Mouse (Mus musculus): Measurements from ENCODE around the gene Ptpn20. TPM values are rescaled to one million over a fixed set of nuclear protein-coding genes. Genes with fewer than 3 reads are reported as not detected.

Ptpn20 gene
- polyA plus RNA-seq, 1 experiment, result 0.11 TPM

GRCm38 (mm10) chr14:33632790-33633372, 43.9 kb downstream of the Ptpn20 start:
- DNase-seq (ENCODE audit: low read depth), result peak; percentile 67
- TF ChIP-seq POLR2A (IDR thresholded peaks at IDR 0.05; ENCODE audit: borderline replicate concordance, extremely low read depth, insufficient read depth, insufficient read length, poor library complexity, severe bottlenecking) (no peak), CTCF (IDR thresholded peaks at IDR 0.05; ENCODE audit: borderline replicate concordance, extremely low read depth, insufficient read depth, insufficient read length) (peak; percentile 67; the same call in 1 of the 2 replicates)

- TF ChIP-seq POLR2A (IDR thresholded peaks at IDR 0.05; ENCODE audit: borderline replicate concordance, extremely low read depth, insufficient read depth, insufficient read length, poor library complexity, severe bottlenecking), result no peak
- no peak for TF ChIP-seq CTCF (IDR thresholded peaks at IDR 0.05; ENCODE audit: borderline replicate concordance, extremely low read depth, insufficient read depth, insufficient read length)
These were observed 45.3 kb downstream of the Ptpn20 start for GRCm38 (mm10) chr14:33634354-33634753.

GRCm38 (mm10) chr14:33634774-33635173, 45.8 kb downstream of the Ptpn20 start:
- TF ChIP-seq CTCF (IDR thresholded peaks at IDR 0.05; ENCODE audit: borderline replicate concordance, extremely low read depth, insufficient read depth, insufficient read length), result no peak
- no peak for TF ChIP-seq POLR2A (IDR thresholded peaks at IDR 0.05; ENCODE audit: borderline replicate concordance, extremely low read depth, insufficient read depth, insufficient read length, poor library complexity, severe bottlenecking)
- DNase-seq (ENCODE audit: low read depth), result no peak

More at GRCm38 (mm10) chr14:33634354-33634753, 45.3 kb downstream of the Ptpn20 start:
- no peak for DNase-seq (ENCODE audit: low read depth)

GRCm38 (mm10) chr14:33639357-33639756, 50.4 kb downstream of the Ptpn20 start:
- DNase-seq (ENCODE audit: low read depth), result peak; percentile 15
- TF ChIP-seq POLR2A (IDR thresholded peaks at IDR 0.05; ENCODE audit: borderline replicate concordance, extremely low read depth, insufficient read depth, insufficient read length, poor library complexity, severe bottlenecking) (no peak), CTCF (IDR thresholded peaks at IDR 0.05; ENCODE audit: borderline replicate concordance, extremely low read depth, insufficient read depth, insufficient read length) (peak; percentile 48; the same call in 1 of the 2 replicates)

GRCm38 (mm10) chr14:33650721-33651120, 61.7 kb downstream of the Ptpn20 start:
- no peak for TF ChIP-seq POLR2A (IDR thresholded peaks at IDR 0.05; ENCODE audit: borderline replicate concordance, extremely low read depth, insufficient read depth, insufficient read length, poor library complexity, severe bottlenecking)
- no peak for DNase-seq (ENCODE audit: low read depth)

- TF ChIP-seq POLR2A (IDR thresholded peaks at IDR 0.05; ENCODE audit: borderline replicate concordance, extremely low read depth, insufficient read depth, insufficient read length, poor library complexity, severe bottlenecking), result no peak
- TF ChIP-seq CTCF (IDR thresholded peaks at IDR 0.05; ENCODE audit: borderline replicate concordance, extremely low read depth, insufficient read depth, insufficient read length), result no peak
- DNase-seq (ENCODE audit: low read depth), result no peak
These were observed 68.5 kb downstream of the Ptpn20 start for GRCm38 (mm10) chr14:33657471-33657901.

GRCm38 (mm10) chr14:33658331-33658730, 69.3 kb downstream of the Ptpn20 start:
- TF ChIP-seq CTCF (IDR thresholded peaks at IDR 0.05; ENCODE audit: borderline replicate concordance, extremely low read depth, insufficient read depth, insufficient read length), result no peak
- TF ChIP-seq POLR2A (IDR thresholded peaks at IDR 0.05; ENCODE audit: borderline replicate concordance, extremely low read depth, insufficient read depth, insufficient read length, poor library complexity, severe bottlenecking), result no peak
- DNase-seq (ENCODE audit: low read depth), result no peak

- DNase-seq (ENCODE audit: low read depth), result no peak
- no peak for TF ChIP-seq CTCF (IDR thresholded peaks at IDR 0.05; ENCODE audit: borderline replicate concordance, extremely low read depth, insufficient read depth, insufficient read length)
- TF ChIP-seq POLR2A (IDR thresholded peaks at IDR 0.05; ENCODE audit: borderline replicate concordance, extremely low read depth, insufficient read depth, insufficient read length, poor library complexity, severe bottlenecking), result no peak
These were observed 73.1 kb downstream of the Ptpn20 start for GRCm38 (mm10) chr14:33662080-33662479.

- TF ChIP-seq CTCF (IDR thresholded peaks at IDR 0.05; ENCODE audit: borderline replicate concordance, extremely low read depth, insufficient read depth, insufficient read length) (no peak), POLR2A (IDR thresholded peaks at IDR 0.05; ENCODE audit: borderline replicate concordance, extremely low read depth, insufficient read depth, insufficient read length, poor library complexity, severe bottlenecking) (no peak)
- no peak for DNase-seq (ENCODE audit: low read depth)
These were observed 77.3 kb downstream of the Ptpn20 start for GRCm38 (mm10) chr14:33666301-33666700.

- peak; percentile 56 for DNase-seq (ENCODE audit: low read depth)
- TF ChIP-seq CTCF (IDR thresholded peaks at IDR 0.05; ENCODE audit: borderline replicate concordance, extremely low read depth, insufficient read depth, insufficient read length) (no peak), POLR2A (IDR thresholded peaks at IDR 0.05; ENCODE audit: borderline replicate concordance, extremely low read depth, insufficient read depth, insufficient read length, poor library complexity, severe bottlenecking) (no peak)
These were observed 80.9 kb downstream of the Ptpn20 start for GRCm38 (mm10) chr14:33669891-33670290.

GRCm38 (mm10) chr14:33673350-33674087, 84.5 kb downstream of the Ptpn20 start:
- peak; percentile 64 for DNase-seq (ENCODE audit: low read depth)
- TF ChIP-seq CTCF (IDR thresholded peaks at IDR 0.05; ENCODE audit: borderline replicate concordance, extremely low read depth, insufficient read depth, insufficient read length), result peak; percentile 69
- no peak for TF ChIP-seq POLR2A (IDR thresholded peaks at IDR 0.05; ENCODE audit: borderline replicate concordance, extremely low read depth, insufficient read depth, insufficient read length, poor library complexity, severe bottlenecking)

- no peak for TF ChIP-seq POLR2A (IDR thresholded peaks at IDR 0.05; ENCODE audit: borderline replicate concordance, extremely low read depth, insufficient read depth, insufficient read length, poor library complexity, severe bottlenecking)
- TF ChIP-seq CTCF (IDR thresholded peaks at IDR 0.05; ENCODE audit: borderline replicate concordance, extremely low read depth, insufficient read depth, insufficient read length), result no peak
- DNase-seq (ENCODE audit: low read depth), result no peak
These were observed 89.0 kb downstream of the Ptpn20 start for GRCm38 (mm10) chr14:33677996-33678395.
